Comparison of ENCODE assay signal across 8 mouse cellular contexts in genomic region chr2:165275824-165276223, GRCm38 (mm10). TPM values are rescaled to one million over a fixed set of nuclear protein-coding genes. Genes with fewer than 3 reads are reported as not detected.
DNase-seq lines count a peak whose midpoint lies in the region; ATAC-seq and TF ChIP-seq lines count a peak whose summit lies in the region.

No protein-coding gene starts in this region.

- H3K27me3 ChIP-seq in ES-Bruce4 (ENCODE audit: control insufficient read depth, insufficient read depth, low read length, poor library complexity, severe bottlenecking): no peaks in the 10 kb centered on the region

- peak; percentile 87 to 90 for DNase-seq in layer of hippocampus, postnatal 10 days (ENCODE audit: low spot score in 2 of 2)
- peak; percentile 77 for DNase-seq in lung, postnatal 10 days
- peak; percentile 40 for DNase-seq in retina, adult 2 months (ENCODE audit: low read depth, low spot score)
- DNase-seq in urinary bladder, adult 2 months (ENCODE audit: low spot score): peak; percentile 44

- H3K27ac ChIP-seq in ES-Bruce4 (ENCODE audit: insufficient read depth, low read length): no peak overlapping the region
- H3K27ac ChIP-seq in bone marrow macrophage, adult 2 months (ENCODE audit: insufficient read depth, low read depth, low read length): no peak overlapping the region
- no peak overlapping the region for H3K27ac ChIP-seq in embryonic fibroblast, embryonic 13.5 days (ENCODE audit: insufficient read depth, low read length)

- H3K9ac ChIP-seq in ES-Bruce4 (ENCODE audit: low read depth, poor library complexity, severe bottlenecking): no peak overlapping the region

- TF ChIP-seq EP300 in ES-Bruce4 (IDR thresholded peaks at IDR 0.05; ENCODE audit: insufficient read depth, low read depth, low read length): no peak

- TF ChIP-seq POLR2A in ES-Bruce4 (IDR thresholded peaks at IDR 0.05; ENCODE audit: insufficient read depth, low read length): no peak
- TF ChIP-seq POLR2A in bone marrow macrophage, adult 2 months (IDR thresholded peaks at IDR 0.05; ENCODE audit: borderline replicate concordance, low read depth, low read length): no peak
- TF ChIP-seq POLR2A in embryonic fibroblast, embryonic 13.5 days (IDR thresholded peaks at IDR 0.05; ENCODE audit: low read depth, low read length): no peak

- H3K4me3 ChIP-seq in ES-Bruce4 (ENCODE audit: low read depth, low read length): no peak overlapping the region
- H3K4me3 ChIP-seq in bone marrow macrophage, adult 2 months (ENCODE audit: insufficient read depth, low read length): no peak overlapping the region
- no peak overlapping the region for H3K4me3 ChIP-seq in embryonic fibroblast, embryonic 13.5 days (ENCODE audit: insufficient read depth, low read length)

- ATAC-seq in hematopoietic stem cell, adult 5-6 weeks (replicated peaks in 1 of 2; ENCODE audit: insufficient read depth in 1 of 2, low FRiP score in 2 of 2, low TSS enrichment in 1 of 2, low read depth in 1 of 2, poor library complexity in 2 of 2, severe bottlenecking in 2 of 2): peak; percentile 74 to 80

- peak; percentile 94 for TF ChIP-seq CTCF in ES-Bruce4 (IDR thresholded peaks at IDR 0.05; ENCODE audit: low read depth, low read length)
- peak; percentile 33; the same call in 1 of the 2 replicates for TF ChIP-seq CTCF in bone marrow macrophage, adult 2 months (IDR thresholded peaks at IDR 0.05; ENCODE audit: low read depth, low read length)
- peak; percentile 98 for TF ChIP-seq CTCF in embryonic fibroblast, embryonic 13.5 days (IDR thresholded peaks at IDR 0.05; ENCODE audit: borderline replicate concordance, insufficient read depth, low read length)

- no peaks in the 10 kb centered on the region for H3K4me1 ChIP-seq in ES-Bruce4 (ENCODE audit: control insufficient read depth, insufficient read depth, low read length)
- no peaks in the 10 kb centered on the region for H3K4me1 ChIP-seq in bone marrow macrophage, adult 2 months (ENCODE audit: control insufficient read depth, insufficient read depth, low read length)
- no peaks in the 10 kb centered on the region for H3K4me1 ChIP-seq in embryonic fibroblast, embryonic 13.5 days (ENCODE audit: control insufficient read depth, insufficient read depth, low read length)

- no peaks in the 10 kb centered on the region for H3K36me3 ChIP-seq in ES-Bruce4 (ENCODE audit: control insufficient read depth, insufficient read depth, low read length, poor library complexity, severe bottlenecking)

- no peaks in the 10 kb centered on the region for H3K9me3 ChIP-seq in ES-Bruce4 (replicated peaks; ENCODE audit: control insufficient read depth, insufficient read depth, low read length, poor library complexity, severe bottlenecking)

RNA-seq across cellular contexts. Expression of gene Slc35c2, which starts 11.8 kb away (rescaled TPM):
- polyA plus RNA-seq in ES-Bruce4 (2011; ENCODE audit: insufficient read depth, insufficient read length, low read depth, missing spikeins): 24.6 and 29.5 TPM in 2 replicates
- polyA plus RNA-seq in bone marrow macrophage, adult 2 months (2012; ENCODE audit: insufficient read depth, insufficient read length, missing spikeins): 44.6 and 49.8 TPM in 2 replicates
- 35.8 and 40.8 TPM in 2 replicates for polyA plus RNA-seq in embryonic fibroblast, embryonic 13.5 days (2011; ENCODE audit: insufficient read length, low read depth, missing spikeins)
- total RNA-seq in hematopoietic stem cell, adult 5-6 weeks (2017): 57.6 and 62.2 TPM in 2 replicates
- total RNA-seq in layer of hippocampus, postnatal 10 days (2021): 10 to 100 TPM; 49.8 to 53.9 TPM
- polyA plus RNA-seq in urinary bladder, adult 2 months (2012; rRNA removed): 36.0 and 36.1 TPM in 2 replicates

RNA-seq across cellular contexts. Expression of gene Cdh22, which starts 41.2 kb away (rescaled TPM):
- 0.35 TPM in 1 of 2 replicates, not detected in the other for polyA plus RNA-seq in ES-Bruce4 (2011; ENCODE audit: insufficient read depth, insufficient read length, low read depth, missing spikeins)
- not detected in 2 replicates for polyA plus RNA-seq in bone marrow macrophage, adult 2 months (2012; ENCODE audit: insufficient read depth, insufficient read length, missing spikeins)
- not detected in 2 replicates for polyA plus RNA-seq in embryonic fibroblast, embryonic 13.5 days (2011; ENCODE audit: insufficient read length, low read depth, missing spikeins)
- total RNA-seq in hematopoietic stem cell, adult 5-6 weeks (2017): not detected in 2 replicates
- 10 to 100 TPM; 13.5 to 15.8 TPM for total RNA-seq in layer of hippocampus, postnatal 10 days (2021)
- 0.98 and 1.1 TPM in 2 replicates for polyA plus RNA-seq in urinary bladder, adult 2 months (2012; rRNA removed)

RNA-seq across cellular contexts. Expression of gene Elmo2, which starts 50.5 kb away (rescaled TPM):
- polyA plus RNA-seq in ES-Bruce4 (2011; ENCODE audit: insufficient read depth, insufficient read length, low read depth, missing spikeins): 43.3 and 43.6 TPM in 2 replicates
- 54.6 and 61.0 TPM in 2 replicates for polyA plus RNA-seq in bone marrow macrophage, adult 2 months (2012; ENCODE audit: insufficient read depth, insufficient read length, missing spikeins)
- polyA plus RNA-seq in embryonic fibroblast, embryonic 13.5 days (2011; ENCODE audit: insufficient read length, low read depth, missing spikeins): 57.5 and 66.3 TPM in 2 replicates
- 24.3 and 27.3 TPM in 2 replicates for total RNA-seq in hematopoietic stem cell, adult 5-6 weeks (2017)
- total RNA-seq in layer of hippocampus, postnatal 10 days (2021): 100 to 1,000 TPM; 102 to 105 TPM
- 33.8 and 36.2 TPM in 2 replicates for polyA plus RNA-seq in urinary bladder, adult 2 months (2012; rRNA removed)

Comparison
In these comparisons a context has a peak if more than half of its experiments do, and no peak if none do; other contexts are left out.
1. CTCF ChIP-seq: peak in every context shown above with its lines; median percentile 98 in embryonic fibroblast, embryonic 13.5 days; 94 in ES-Bruce4; 33 in bone marrow macrophage, adult 2 months.